Mouse (Mus musculus) ES-Bruce4 (cell line): ENCODE measurements around the gene Cfap61. TPM values are rescaled to one million over a fixed set of nuclear protein-coding genes. Genes with fewer than 3 reads are reported as not detected.

Experiments used
- H3K27ac ChIP-seq: 2 replicates; pipeline ENCODE4 v1.5.1; 2012; ENCODE audit warnings: low read length, inconsistent platforms; ENCODE audit not compliant: insufficient read depth
- H3K27me3 ChIP-seq: 2 replicates; pipeline ENCODE4 v1.6.1; 2012; ENCODE audit warnings: mild to moderate bottlenecking, low read length, inconsistent platforms; ENCODE audit not compliant: control insufficient read depth, poor library complexity, insufficient read depth, severe bottlenecking
- H3K36me3 ChIP-seq: 2 replicates; pipeline ENCODE4 v1.6.1; 2012; ENCODE audit warnings: inconsistent platforms, mild to moderate bottlenecking, low read length, moderate library complexity; ENCODE audit not compliant: control insufficient read depth, poor library complexity, insufficient read depth, severe bottlenecking
- H3K4me1 ChIP-seq: one replicate; pipeline ENCODE4 v1.8.1; 2011; ENCODE audit warnings: low read length; ENCODE audit not compliant: control insufficient read depth, insufficient read depth
- H3K4me3 ChIP-seq: 2 replicates; pipeline ENCODE4 v1.5.1; 2011; ENCODE audit warnings: low read depth, mild to moderate bottlenecking, low read length
- H3K9ac ChIP-seq: 2 replicates; pipeline ENCODE4 v1.6.1; 2012; ENCODE audit warnings: low read depth, mild to moderate bottlenecking, inconsistent platforms; ENCODE audit not compliant: poor library complexity, severe bottlenecking
- H3K9me3 ChIP-seq: replicated peaks from 2 replicates; pipeline ENCODE4 v1.6.1; 2012; ENCODE audit warnings: mild to moderate bottlenecking, low read length, inconsistent platforms; ENCODE audit not compliant: control insufficient read depth, poor library complexity, insufficient read depth, severe bottlenecking
- CTCF ChIP-seq: IDR thresholded peaks from one replicate; pipeline ENCODE4 v1.8.1; 2011; ENCODE audit warnings: low read depth, low read length
- EP300 ChIP-seq: IDR thresholded peaks from 2 replicates; pipeline ENCODE4 v1.6.1; 2011; ENCODE audit warnings: low read depth, low read length; ENCODE audit not compliant: insufficient read depth
- POLR2A ChIP-seq: IDR thresholded peaks from one replicate; pipeline ENCODE4 v1.8.1; 2011; ENCODE audit warnings: low read length; ENCODE audit not compliant: insufficient read depth
- polyA plus RNA-seq: library from polyadenylated mRNA; stranded (reverse); fragments of >200 nt; gene quantifications from 2 replicates; pipeline ENCODE4 v1.2.4, GENCODE M21; 2011; ENCODE audit warnings: low read depth; ENCODE audit not compliant: missing spikeins, insufficient read depth, insufficient read length

Cfap61 gene
- polyA plus RNA-seq, 1 experiment = 2.4 TPM

DNA sequence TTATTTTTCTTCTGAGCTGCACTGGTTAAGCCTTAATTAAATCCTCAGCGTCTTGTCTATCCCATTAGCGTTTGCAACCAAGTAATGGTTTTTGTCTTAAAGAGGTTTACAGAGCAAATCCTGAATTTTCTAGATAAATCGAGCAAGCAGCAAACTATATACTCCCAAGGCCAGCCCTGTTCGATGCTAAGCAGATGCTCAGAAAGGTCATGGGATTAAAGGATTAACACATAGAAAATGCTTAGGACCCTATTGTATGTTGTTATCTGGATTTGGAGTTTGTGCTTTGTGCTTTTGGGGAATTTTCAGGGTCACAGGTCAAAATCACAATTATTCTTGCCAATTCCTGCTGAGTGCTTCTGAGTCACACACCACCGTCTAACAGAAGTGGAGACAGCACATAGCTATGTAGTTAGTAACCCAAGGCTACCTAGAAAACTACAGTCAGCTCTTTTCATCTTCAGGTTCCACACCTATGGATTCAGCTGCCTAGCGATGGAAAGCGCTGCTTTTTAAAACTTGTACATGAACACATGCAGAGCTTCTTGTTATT is 13.9 kb downstream of the Cfap61 start:
- TF ChIP-seq EP300 = no peak
- no peak for TF ChIP-seq POLR2A
- TF ChIP-seq CTCF = no peak
- H3K4me3 ChIP-seq = no peak overlapping the region
- no peaks in the 10 kb centered on the region for H3K27me3 ChIP-seq
- H3K36me3 ChIP-seq = no peaks in the 10 kb centered on the region
- H3K9me3 ChIP-seq = no peaks in the 10 kb centered on the region
- no peak overlapping the region for H3K9ac ChIP-seq
- no peak overlapping the region for H3K27ac ChIP-seq
- no peaks in the 10 kb centered on the region for H3K4me1 ChIP-seq

DNA sequence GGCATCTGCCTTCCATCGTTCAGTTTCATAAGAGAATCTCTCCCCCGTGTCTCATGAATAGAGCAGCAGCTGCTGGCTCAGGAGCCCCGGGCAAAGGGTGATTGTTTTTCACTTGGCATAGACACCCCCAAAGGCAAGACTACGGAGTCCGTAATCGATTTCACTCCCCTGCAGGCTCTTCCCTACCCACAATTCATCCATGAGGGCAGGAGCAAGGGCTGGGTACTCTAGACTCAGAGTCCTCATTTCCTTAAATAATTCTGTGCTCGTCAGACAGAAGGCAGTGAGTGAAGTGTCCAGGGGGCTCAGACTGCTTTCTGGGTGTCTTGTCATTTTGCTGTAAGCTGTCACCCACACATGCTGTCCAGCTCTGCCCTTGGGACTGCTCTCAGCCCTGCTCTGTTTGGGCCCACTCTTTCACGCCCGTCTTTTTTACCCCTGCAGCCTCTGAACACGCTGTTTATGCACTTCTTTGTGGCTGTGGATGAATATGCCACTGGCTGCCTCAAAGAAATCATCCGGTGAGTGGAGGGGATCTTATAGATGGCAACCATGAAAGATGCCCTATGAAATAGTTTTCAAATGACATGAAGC is 15.0 kb downstream of the Cfap61 start:
- TF ChIP-seq CTCF = no peak
- TF ChIP-seq POLR2A = no peak
- no peak for TF ChIP-seq EP300
- Histone ChIP-seq H3K27ac (no peak overlapping the region), H3K4me3 (no peak overlapping the region), H3K36me3 (no peaks in the 10 kb centered on the region), H3K9ac (no peak overlapping the region), H3K27me3 (no peaks in the 10 kb centered on the region), H3K9me3 (no peaks in the 10 kb centered on the region), H3K4me1 (no peaks in the 10 kb centered on the region)

DNA sequence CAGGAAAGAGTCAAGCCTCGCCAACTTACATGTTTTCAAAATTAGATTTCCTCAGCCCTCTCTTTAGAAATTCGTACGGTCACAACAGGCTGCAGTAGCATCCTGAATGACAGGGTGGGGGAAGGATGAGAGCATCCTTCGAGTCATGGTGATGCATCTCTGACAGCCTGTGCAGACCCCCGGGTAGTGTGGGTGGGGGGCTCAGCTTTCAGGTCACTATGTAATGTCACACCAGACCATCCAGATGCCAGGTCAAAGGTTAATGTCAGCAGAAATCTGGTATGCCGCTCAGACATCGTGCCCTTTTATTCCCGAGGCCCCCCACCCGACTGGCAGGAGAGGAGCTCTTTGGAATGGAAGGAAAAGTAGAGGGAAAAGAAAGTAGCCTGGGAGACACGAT is 15.7 kb downstream of the Cfap61 start:
- Histone ChIP-seq H3K4me1 (no peaks in the 10 kb centered on the region), H3K9me3 (no peaks in the 10 kb centered on the region), H3K27me3 (no peaks in the 10 kb centered on the region), H3K4me3 (no peak overlapping the region), H3K27ac (no peak overlapping the region), H3K9ac (no peak overlapping the region), H3K36me3 (no peaks in the 10 kb centered on the region)
- TF ChIP-seq POLR2A (no peak), EP300 (no peak), CTCF (no peak)

DNA sequence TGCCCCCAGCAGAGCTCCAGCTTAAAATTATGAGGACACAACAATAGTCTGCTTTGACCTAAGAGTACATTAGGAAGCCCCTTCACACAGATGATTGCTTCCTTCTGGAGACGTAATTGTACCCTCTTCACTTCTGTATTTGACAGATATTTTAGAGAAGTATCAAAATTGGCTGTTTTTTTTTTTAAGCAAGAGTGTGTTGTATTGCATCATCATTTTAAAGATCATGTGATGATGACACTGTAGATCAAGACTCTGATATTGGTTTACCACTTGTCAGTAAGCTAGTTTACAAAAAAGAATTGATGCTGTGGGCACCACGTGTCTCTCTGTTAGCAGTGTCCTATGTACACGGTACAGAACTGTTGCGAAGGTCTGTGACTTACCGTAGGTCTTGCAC is 18.1 kb downstream of the Cfap61 start:
- H3K9ac ChIP-seq = no peak overlapping the region
- H3K36me3 ChIP-seq = no peaks in the 10 kb centered on the region
- no peaks in the 10 kb centered on the region for H3K4me1 ChIP-seq
- no peaks in the 10 kb centered on the region for H3K27me3 ChIP-seq
- TF ChIP-seq CTCF (no peak), EP300 (no peak)
- H3K27ac ChIP-seq = no peak overlapping the region
- H3K9me3 ChIP-seq = no peaks in the 10 kb centered on the region
- no peak overlapping the region for H3K4me3 ChIP-seq

DNA sequence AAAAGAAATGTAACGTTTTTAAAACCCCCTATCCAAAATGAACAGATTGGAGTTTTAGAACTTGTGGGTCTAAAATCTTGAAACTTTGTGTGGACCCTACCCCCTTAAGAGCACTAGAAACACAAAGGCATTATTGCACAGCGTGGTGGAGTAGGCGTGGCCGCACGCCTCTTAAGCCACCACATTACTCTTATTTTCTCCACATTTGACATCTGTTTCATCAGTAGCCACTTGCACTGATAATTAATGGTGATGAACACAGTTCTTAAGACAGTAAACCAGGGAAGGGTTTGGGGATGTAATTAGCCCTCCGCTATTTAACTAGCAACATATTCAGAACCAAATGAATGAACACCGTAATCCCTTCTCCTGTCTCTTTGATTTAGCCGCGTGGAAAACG is 21.3 kb downstream of the Cfap61 start:
- Histone ChIP-seq H3K36me3 (no peaks in the 10 kb centered on the region), H3K4me1 (no peaks in the 10 kb centered on the region), H3K27me3 (no peaks in the 10 kb centered on the region), H3K9me3 (no peaks in the 10 kb centered on the region), H3K27ac (no peak overlapping the region), H3K9ac (no peak overlapping the region), H3K4me3 (no peak overlapping the region)
- TF ChIP-seq POLR2A (no peak), CTCF (no peak), EP300 (no peak)

DNA sequence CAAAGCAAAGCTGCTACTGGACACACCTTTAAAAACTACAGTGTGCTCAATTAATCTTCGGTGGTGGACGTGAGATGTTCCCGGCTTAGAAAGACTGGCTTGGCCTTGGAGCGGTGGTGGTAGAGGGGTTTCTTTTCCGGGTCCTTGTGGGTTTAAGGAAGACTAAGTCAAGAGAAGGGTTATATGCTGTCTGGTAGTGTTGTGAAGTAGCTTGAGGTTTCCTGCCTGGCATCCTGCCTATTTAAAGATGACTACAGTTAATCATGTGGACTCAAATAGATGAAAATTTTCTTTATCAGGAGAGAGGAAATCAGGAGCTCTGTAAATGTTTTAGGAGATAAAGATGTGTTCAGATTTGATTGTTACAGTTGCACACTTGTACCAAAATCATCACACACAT is 21.7 kb downstream of the Cfap61 start:
- Histone ChIP-seq H3K4me3 (no peak overlapping the region), H3K36me3 (no peaks in the 10 kb centered on the region), H3K27me3 (no peaks in the 10 kb centered on the region), H3K27ac (no peak overlapping the region), H3K9ac (no peak overlapping the region), H3K4me1 (no peaks in the 10 kb centered on the region), H3K9me3 (no peaks in the 10 kb centered on the region)
- TF ChIP-seq CTCF (no peak), POLR2A (no peak), EP300 (no peak)
